Mouse (Mus musculus): ENCODE measurements around the gene Rapgef2. TPM values are rescaled to one million over a fixed set of nuclear protein-coding genes. Genes with fewer than 3 reads are reported as not detected.

The Rapgef2 gene
- polyA plus RNA-seq, 2 experiments = 1.2 TPM

GRCm38 (mm10) chr3:79293023-79293422, 6.7 kb upstream of the Rapgef2 start:
- Histone ChIP-seq H3K9ac (replicated peaks) (no peak overlapping the region), H3K4me3 (ENCODE audit: insufficient read depth in 1 of 2, low read depth in 2 of 2, low read length in 2 of 2) (no peak overlapping the region), H3K36me3 (replicated peaks; ENCODE audit: control insufficient read depth, insufficient read depth, low read depth) (no peaks in the 10 kb centered on the region), H3K4me1 (replicated peaks; ENCODE audit: control insufficient read depth in 2 of 2, insufficient read depth in 2 of 2, low read length in 1 of 2) (0 out of 4 replicates have a peak, but pooled peaks cover 0 to 2% of the 10 kb centered on the region in 2 experiments), H3K27me3 (ENCODE audit: control insufficient read depth, insufficient read depth, low read length) (peaks cover 10% of the 10 kb centered on the region), H3K27ac (no peak overlapping the region), H3K4me2 (ENCODE audit: low read depth) (no peak overlapping the region), H3K9me3 (ENCODE audit: control insufficient read depth, low read length) (no peaks in the 10 kb centered on the region)
- no peak for DNase-seq (ENCODE audit: low read depth in 3 of 3, low spot score in 3 of 3)
- ATAC-seq (ENCODE audit: insufficient read depth) = no peak
- WGBS (ENCODE audit: insufficient replicate concordance) = 52% methylated on average over 4 of the region's 4 CpGs
- TF ChIP-seq EP300 (IDR thresholded peaks at IDR 0.05; ENCODE audit: low read depth) (no peak), CTCF (IDR thresholded peaks at IDR 0.05; ENCODE audit: low read depth) (no peak)

- H3K27me3 ChIP-seq (ENCODE audit: control insufficient read depth, insufficient read depth, low read length) = peaks cover 40% of the 10 kb centered on the region
- H3K4me3 ChIP-seq (ENCODE audit: insufficient read depth in 1 of 2, low read depth in 2 of 2, low read length in 2 of 2) = no peak overlapping the region
- WGBS (ENCODE audit: insufficient replicate concordance) = 55% methylated on average over 3 of the region's 3 CpGs
- DNase-seq (ENCODE audit: low read depth in 3 of 3, low spot score in 3 of 3) (no peak), ATAC-seq (ENCODE audit: insufficient read depth) (no peak)
- H3K4me2 ChIP-seq (ENCODE audit: low read depth) = no peak overlapping the region
- H3K4me1 ChIP-seq (replicated peaks; ENCODE audit: control insufficient read depth in 2 of 2, insufficient read depth in 2 of 2, low read length in 1 of 2) = peaks cover 0 to 15% of the 10 kb centered on the region in 2 experiments; a peak in 2 of 4 replicates
- no peak overlapping the region for H3K9ac ChIP-seq (replicated peaks)
- no peak overlapping the region for H3K27ac ChIP-seq
- TF ChIP-seq CTCF (IDR thresholded peaks at IDR 0.05; ENCODE audit: low read depth) (no peak), EP300 (IDR thresholded peaks at IDR 0.05; ENCODE audit: low read depth) (no peak)
- H3K36me3 ChIP-seq (replicated peaks; ENCODE audit: control insufficient read depth, insufficient read depth, low read depth) = no peaks in the 10 kb centered on the region
- no peaks in the 10 kb centered on the region for H3K9me3 ChIP-seq (ENCODE audit: control insufficient read depth, low read length)
Measured at GRCm38 (mm10) chr3:79289050-79289449, 2.7 kb upstream of the Rapgef2 start.

DNA sequence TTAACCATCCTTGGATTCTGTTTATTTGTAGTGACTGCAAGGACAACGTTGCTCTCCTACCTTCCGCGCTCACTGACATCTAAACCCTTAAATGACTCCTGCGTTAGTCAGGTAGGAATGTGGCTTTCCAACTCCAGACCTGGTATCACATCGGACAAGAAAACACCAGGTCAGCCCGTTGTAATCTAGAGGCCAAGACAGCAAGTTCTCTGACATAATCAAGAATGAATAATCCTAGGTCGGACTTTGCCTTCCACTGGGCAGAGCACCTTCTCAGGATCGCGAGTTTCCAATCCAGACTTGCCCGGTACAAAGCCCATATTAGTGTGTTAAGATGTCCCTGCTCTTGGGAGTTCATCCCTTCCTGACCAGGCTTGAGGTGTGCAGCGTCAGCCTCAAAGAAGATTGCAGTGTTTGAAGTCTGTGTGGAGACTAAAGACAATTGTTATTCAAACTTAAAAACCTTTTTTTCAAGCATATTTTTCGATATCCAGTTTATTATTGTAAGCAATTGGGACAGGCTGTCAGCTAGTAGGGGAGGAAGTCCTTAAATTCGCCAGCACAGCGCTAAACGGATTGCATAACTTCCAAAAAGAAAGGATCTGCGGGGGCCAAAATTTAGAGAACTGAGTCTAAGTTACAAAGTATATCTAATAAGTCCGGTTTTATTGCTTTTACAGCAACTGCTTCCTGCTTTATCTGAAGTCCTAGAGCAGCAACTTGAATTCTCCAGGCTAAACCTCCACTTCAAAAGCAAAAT, 1.6 kb upstream of the Rapgef2 start:
- Histone ChIP-seq H3K4me3 (ENCODE audit: insufficient read depth in 1 of 2, low read depth in 2 of 2, low read length in 2 of 2) (peak overlapping the region; percentile 57 to 76), H3K36me3 (replicated peaks; ENCODE audit: control insufficient read depth, insufficient read depth, low read depth) (no peaks in the 10 kb centered on the region), H3K4me1 (replicated peaks; ENCODE audit: control insufficient read depth in 2 of 2, insufficient read depth in 2 of 2, low read length in 1 of 2) (peaks cover 0 to 15% of the 10 kb centered on the region in 2 experiments; a peak in 2 of 4 replicates), H3K27ac (no peak overlapping the region), H3K4me2 (ENCODE audit: low read depth) (peak overlapping the region; percentile 85), H3K9me3 (ENCODE audit: control insufficient read depth, low read length) (no peaks in the 10 kb centered on the region), H3K9ac (replicated peaks) (no peak overlapping the region), H3K27me3 (ENCODE audit: control insufficient read depth, insufficient read depth, low read length) (peaks cover 40% of the 10 kb centered on the region)
- no peak for TF ChIP-seq CTCF (IDR thresholded peaks at IDR 0.05; ENCODE audit: low read depth)
- 5% methylated on average over 17 of the region's 17 CpGs for WGBS (ENCODE audit: insufficient replicate concordance)
- no peak for DNase-seq (ENCODE audit: low read depth in 3 of 3, low spot score in 3 of 3)
- no peak for ATAC-seq (ENCODE audit: insufficient read depth)

- peak overlapping the region; percentile 54 for H3K9ac ChIP-seq (replicated peaks)
- H3K36me3 ChIP-seq (replicated peaks; ENCODE audit: control insufficient read depth, insufficient read depth, low read depth) = no peaks in the 10 kb centered on the region
- peak overlapping the region; percentile 85 for H3K4me2 ChIP-seq (ENCODE audit: low read depth)
- DNase-seq (ENCODE audit: low read depth in 3 of 3, low spot score in 3 of 3) (peak; percentile 56 to 75 (median 69)), ATAC-seq (ENCODE audit: insufficient read depth) (peak; percentile 95)
- H3K4me3 ChIP-seq (ENCODE audit: insufficient read depth in 1 of 2, low read depth in 2 of 2, low read length in 2 of 2) = peak overlapping the region; percentile 65 to 76
- H3K9me3 ChIP-seq (ENCODE audit: control insufficient read depth, low read length) = no peaks in the 10 kb centered on the region
- peaks cover 40% of the 10 kb centered on the region for H3K27me3 ChIP-seq (ENCODE audit: control insufficient read depth, insufficient read depth, low read length)
- under 1% methylated on average over 54 of the region's 60 CpGs for WGBS (ENCODE audit: insufficient replicate concordance)
- no peak overlapping the region; the same call in 1 of the 2 replicates for H3K27ac ChIP-seq
- no peak for TF ChIP-seq CTCF (IDR thresholded peaks at IDR 0.05; ENCODE audit: low read depth)
- no peak for TF ChIP-seq EP300 (IDR thresholded peaks at IDR 0.05; ENCODE audit: low read depth)
- H3K4me1 ChIP-seq (replicated peaks; ENCODE audit: control insufficient read depth in 2 of 2, insufficient read depth in 2 of 2, low read length in 1 of 2) = peaks cover 0 to 15% of the 10 kb centered on the region in 2 experiments; a peak in 2 of 4 replicates
Measured at GRCm38 (mm10) chr3:79287108-79287576, 825 bp upstream of the Rapgef2 start.

- H3K4me2 ChIP-seq (ENCODE audit: low read depth) = peak overlapping the region; percentile 85
- no peak for ATAC-seq (ENCODE audit: insufficient read depth)
- no peaks in the 10 kb centered on the region for H3K9me3 ChIP-seq (ENCODE audit: control insufficient read depth, low read length)
- peak overlapping the region; percentile 59 for H3K9ac ChIP-seq (replicated peaks)
- H3K36me3 ChIP-seq (replicated peaks; ENCODE audit: control insufficient read depth, insufficient read depth, low read depth) = no peaks in the 10 kb centered on the region
- H3K27ac ChIP-seq = no peak overlapping the region
- WGBS (ENCODE audit: insufficient replicate concordance) = 3% methylated on average over 10 of the region's 10 CpGs
- TF ChIP-seq EP300 (IDR thresholded peaks at IDR 0.05; ENCODE audit: low read depth) (no peak), CTCF (IDR thresholded peaks at IDR 0.05; ENCODE audit: low read depth) (no peak)
- peak overlapping the region; percentile 65 to 76 for H3K4me3 ChIP-seq (ENCODE audit: insufficient read depth in 1 of 2, low read depth in 2 of 2, low read length in 2 of 2)
- H3K27me3 ChIP-seq (ENCODE audit: control insufficient read depth, insufficient read depth, low read length) = peaks cover 40% of the 10 kb centered on the region
- no peak for DNase-seq (ENCODE audit: low read depth in 3 of 3, low spot score in 3 of 3)
- peaks cover 0 to 15% of the 10 kb centered on the region in 2 experiments; a peak in 2 of 4 replicates for H3K4me1 ChIP-seq (replicated peaks; ENCODE audit: control insufficient read depth in 2 of 2, insufficient read depth in 2 of 2, low read length in 1 of 2)
Measured at GRCm38 (mm10) chr3:79286031-79286375, 314 bp downstream of the Rapgef2 start.

All from liver, embryonic 14.5 days (tissue).